Mouse (Mus musculus): ENCODE results near the gene Gpr142. TPM values are rescaled to one million over a fixed set of nuclear protein-coding genes. Genes with fewer than 3 reads are reported as not detected.

The Gpr142 gene
- polyA plus RNA-seq, 1 experiment from 2014 or later, result not detected

GRCm38 (mm10) chr11:114786326-114786725, 12.4 kb upstream of the Gpr142 start:
- Histone ChIP-seq H3K27ac (ENCODE audit: low read depth, low read length) (no peak overlapping the region), H3K36me3 (ENCODE audit: control insufficient read depth, insufficient read depth) (no peaks in the 10 kb centered on the region), H3K27me3 (replicated peaks; ENCODE audit: control insufficient read depth, insufficient read depth, low read length) (peaks cover 60% of the 10 kb centered on the region), H3K9ac (ENCODE audit: low read depth, low read length) (no peak overlapping the region), H3K4me1 (replicated peaks; ENCODE audit: control insufficient read depth, insufficient read depth, low read length) (no peaks in the 10 kb centered on the region), H3K9me3 (ENCODE audit: control insufficient read depth) (no peaks in the 10 kb centered on the region), H3K4me3 (ENCODE audit: low read depth, low read length) (no peak overlapping the region), H3K4me2 (replicated peaks; ENCODE audit: low read depth) (peak overlapping the region; percentile 27; the same call in 1 of the 2 replicates)
- WGBS, result 3% methylated on average over 43 of the region's 43 CpGs
- ATAC-seq, result no peak
- no peak; the same call in 1 of the 2 replicates for TF ChIP-seq CTCF (IDR thresholded peaks at IDR 0.05; ENCODE audit: low read depth)

- no peaks in the 10 kb centered on the region for H3K9me3 ChIP-seq (ENCODE audit: control insufficient read depth)
- no peak overlapping the region for H3K9ac ChIP-seq (ENCODE audit: low read depth, low read length)
- H3K4me3 ChIP-seq (ENCODE audit: low read depth, low read length), result no peak overlapping the region
- H3K4me2 ChIP-seq (replicated peaks; ENCODE audit: low read depth), result no peak overlapping the region
- H3K27ac ChIP-seq (ENCODE audit: low read depth, low read length), result no peak overlapping the region
- no peak for TF ChIP-seq CTCF (IDR thresholded peaks at IDR 0.05; ENCODE audit: low read depth)
- no peaks in the 10 kb centered on the region for H3K4me1 ChIP-seq (replicated peaks; ENCODE audit: control insufficient read depth, insufficient read depth, low read length)
- no peaks in the 10 kb centered on the region for H3K36me3 ChIP-seq (ENCODE audit: control insufficient read depth, insufficient read depth)
- 76% methylated on average over 3 of the region's 3 CpGs for WGBS
- no peak for ATAC-seq
- peaks cover 68% of the 10 kb centered on the region for H3K27me3 ChIP-seq (replicated peaks; ENCODE audit: control insufficient read depth, insufficient read depth, low read length)
These were observed 11.1 kb upstream of the Gpr142 start for GRCm38 (mm10) chr11:114787611-114788010.

- Histone ChIP-seq H3K36me3 (ENCODE audit: control insufficient read depth, insufficient read depth) (no peaks in the 10 kb centered on the region), H3K9ac (ENCODE audit: low read depth, low read length) (no peak overlapping the region), H3K27me3 (replicated peaks; ENCODE audit: control insufficient read depth, insufficient read depth, low read length) (peaks cover 84% of the 10 kb centered on the region), H3K4me3 (ENCODE audit: low read depth, low read length) (no peak overlapping the region), H3K4me1 (replicated peaks; ENCODE audit: control insufficient read depth, insufficient read depth, low read length) (no peaks in the 10 kb centered on the region), H3K9me3 (ENCODE audit: control insufficient read depth) (no peaks in the 10 kb centered on the region), H3K4me2 (replicated peaks; ENCODE audit: low read depth) (peak overlapping the region; percentile 13; the same call in 1 of the 2 replicates), H3K27ac (ENCODE audit: low read depth, low read length) (no peak overlapping the region)
- peak; percentile 96 for TF ChIP-seq CTCF (IDR thresholded peaks at IDR 0.05; ENCODE audit: low read depth)
- ATAC-seq, result peak; percentile 49; the same call in 1 of the 2 replicates
- WGBS, result 13% methylated on average over 30 of the region's 30 CpGs
These were observed 9.5 kb upstream of the Gpr142 start for GRCm38 (mm10) chr11:114789061-114789714.

GRCm38 (mm10) chr11:114789716-114790115, 9.0 kb upstream of the Gpr142 start:
- Histone ChIP-seq H3K4me1 (replicated peaks; ENCODE audit: control insufficient read depth, insufficient read depth, low read length) (no peaks in the 10 kb centered on the region), H3K27me3 (replicated peaks; ENCODE audit: control insufficient read depth, insufficient read depth, low read length) (peaks cover 86% of the 10 kb centered on the region), H3K36me3 (ENCODE audit: control insufficient read depth, insufficient read depth) (no peaks in the 10 kb centered on the region), H3K4me3 (ENCODE audit: low read depth, low read length) (no peak overlapping the region), H3K4me2 (replicated peaks; ENCODE audit: low read depth) (no peak overlapping the region), H3K27ac (ENCODE audit: low read depth, low read length) (no peak overlapping the region), H3K9me3 (ENCODE audit: control insufficient read depth) (no peaks in the 10 kb centered on the region), H3K9ac (ENCODE audit: low read depth, low read length) (no peak overlapping the region)
- TF ChIP-seq CTCF (IDR thresholded peaks at IDR 0.05; ENCODE audit: low read depth), result no peak
- no peak for ATAC-seq
- 63% methylated on average over 9 of the region's 9 CpGs for WGBS

GRCm38 (mm10) chr11:114790171-114790570, 8.6 kb upstream of the Gpr142 start:
- no peak for ATAC-seq
- H3K9me3 ChIP-seq (ENCODE audit: control insufficient read depth), result no peaks in the 10 kb centered on the region
- H3K4me3 ChIP-seq (ENCODE audit: low read depth, low read length), result no peak overlapping the region
- TF ChIP-seq CTCF (IDR thresholded peaks at IDR 0.05; ENCODE audit: low read depth), result no peak
- peaks cover 82% of the 10 kb centered on the region for H3K27me3 ChIP-seq (replicated peaks; ENCODE audit: control insufficient read depth, insufficient read depth, low read length)
- no peak overlapping the region for H3K27ac ChIP-seq (ENCODE audit: low read depth, low read length)
- no peaks in the 10 kb centered on the region for H3K4me1 ChIP-seq (replicated peaks; ENCODE audit: control insufficient read depth, insufficient read depth, low read length)
- H3K4me2 ChIP-seq (replicated peaks; ENCODE audit: low read depth), result no peak overlapping the region
- H3K9ac ChIP-seq (ENCODE audit: low read depth, low read length), result no peak overlapping the region
- H3K36me3 ChIP-seq (ENCODE audit: control insufficient read depth, insufficient read depth), result no peaks in the 10 kb centered on the region
- WGBS, result 72% methylated on average over 12 of the region's 12 CpGs

GRCm38 (mm10) chr11:114790841-114791240, 7.9 kb upstream of the Gpr142 start:
- H3K4me3 ChIP-seq (ENCODE audit: low read depth, low read length), result no peak overlapping the region
- no peak for ATAC-seq

More at GRCm38 (mm10) chr11:114790841-114791240, 7.9 kb upstream of the Gpr142 start:
- 33% methylated on average over 4 of the region's 4 CpGs for WGBS
- Histone ChIP-seq H3K4me2 (replicated peaks; ENCODE audit: low read depth) (no peak overlapping the region; the same call in 1 of the 2 replicates), H3K27ac (ENCODE audit: low read depth, low read length) (no peak overlapping the region), H3K9ac (ENCODE audit: low read depth, low read length) (no peak overlapping the region), H3K36me3 (ENCODE audit: control insufficient read depth, insufficient read depth) (no peaks in the 10 kb centered on the region), H3K9me3 (ENCODE audit: control insufficient read depth) (no peaks in the 10 kb centered on the region), H3K4me1 (replicated peaks; ENCODE audit: control insufficient read depth, insufficient read depth, low read length) (no peaks in the 10 kb centered on the region), H3K27me3 (replicated peaks; ENCODE audit: control insufficient read depth, insufficient read depth, low read length) (peaks cover 75% of the 10 kb centered on the region)
- peak; percentile 36 for TF ChIP-seq CTCF (IDR thresholded peaks at IDR 0.05; ENCODE audit: low read depth)

Measured in intestine, postnatal 0 days (tissue).